Mouse (Mus musculus) cerebellum, postnatal 10 days (tissue): ENCODE data around the gene Gm7030.
"Not testable (repeated sequence)": the region's sequence is repeated elsewhere in the genome, so short reads cannot be mapped to it uniquely, and the experiment has no call there.

Experiments used
- DNase-seq, 2 experiments: peaks; one replicate each; pipeline ENCODE4 v3.0.0; 2021; ENCODE audit warnings: mixed read lengths in 2 of 2

Gene Gm7030

DNA sequence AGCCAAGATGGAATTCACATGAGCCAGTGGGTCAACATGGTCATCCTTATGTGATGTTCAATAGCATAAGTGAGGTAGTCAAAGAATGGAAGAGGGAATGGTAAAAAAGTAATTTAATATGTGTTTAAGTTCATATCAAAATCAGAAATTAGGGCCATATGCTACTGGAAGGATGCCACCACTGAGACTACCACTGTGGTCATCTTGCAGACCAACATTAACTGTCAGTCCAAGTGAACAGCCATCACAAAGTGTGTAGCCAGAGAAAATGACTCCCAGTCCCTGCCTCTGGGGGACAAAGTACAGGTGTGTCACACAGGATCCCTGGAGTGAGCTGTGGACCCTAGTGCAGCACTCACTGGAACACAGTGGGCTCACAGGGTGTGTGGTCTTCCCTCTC is 47.3 kb downstream of the Gm7030 start:
- DNase-seq = not testable (repeated sequence)

DNA sequence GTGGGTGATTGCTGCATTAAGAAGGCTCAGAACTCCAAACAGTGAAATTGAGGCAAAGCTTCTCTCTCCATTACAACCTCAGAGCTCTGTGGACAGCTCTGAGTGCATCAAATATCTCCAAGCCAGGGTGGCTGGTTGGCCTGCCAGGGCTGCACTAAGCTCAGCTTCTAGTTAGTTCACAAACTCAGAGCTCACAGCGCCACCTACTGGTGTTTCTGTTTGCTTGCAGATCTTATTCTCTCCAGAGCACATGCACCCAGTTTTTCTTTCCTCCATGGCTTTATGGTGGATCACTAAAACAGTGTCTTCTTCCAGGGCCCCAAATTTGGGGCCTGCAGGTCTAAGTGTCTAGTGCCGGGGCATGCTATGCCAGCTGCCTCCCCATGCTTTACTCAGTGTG is 68.4 kb downstream of the Gm7030 start:
- DNase-seq = peak; percentile 93 to 96
